Mouse (Mus musculus): ENCODE results near the gene Cpeb1.

Gene Cpeb1

GRCm38 (mm10) chr7:81326043-81326442 is 129.2 kb downstream of the Cpeb1 start:
- DNase-seq, result no peak

- DNase-seq, result no peak
These were observed 133.5 kb downstream of the Cpeb1 start for GRCm38 (mm10) chr7:81321776-81322175.

- no peak for DNase-seq
These were observed 135.5 kb downstream of the Cpeb1 start for GRCm38 (mm10) chr7:81319749-81320148.

GRCm38 (mm10) chr7:81315583-81315982 is 139.7 kb downstream of the Cpeb1 start:
- DNase-seq, result no peak

GRCm38 (mm10) chr7:81311581-81311980 is 143.7 kb downstream of the Cpeb1 start:
- DNase-seq, result no peak

- no peak for DNase-seq
These were observed 144.1 kb downstream of the Cpeb1 start for GRCm38 (mm10) chr7:81311130-81311529.

GRCm38 (mm10) chr7:81309247-81309646 is 146.0 kb downstream of the Cpeb1 start:
- DNase-seq, result no peak

- DNase-seq, result no peak
These were observed 147.5 kb downstream of the Cpeb1 start for GRCm38 (mm10) chr7:81307735-81308134.

- DNase-seq, result no peak
These were observed 150.6 kb downstream of the Cpeb1 start for GRCm38 (mm10) chr7:81304675-81305074.

GRCm38 (mm10) chr7:81304100-81304499 is 151.2 kb downstream of the Cpeb1 start:
- DNase-seq, result no peak

GRCm38 (mm10) chr7:81303682-81304081 is 151.6 kb downstream of the Cpeb1 start:
- DNase-seq, result peak; percentile 57

GRCm38 (mm10) chr7:81301323-81301722 is 153.9 kb downstream of the Cpeb1 start:
- no peak for DNase-seq

GRCm38 (mm10) chr7:81298206-81298605 is 157.1 kb downstream of the Cpeb1 start:
- DNase-seq, result no peak
